Mouse (Mus musculus) small intestine, adult 2 months (tissue): Measurements from ENCODE around the gene Gpr18. TPM values are rescaled to one million over a fixed set of nuclear protein-coding genes. Genes with fewer than 3 reads are reported as not detected.

Source experiments
- H3K27ac ChIP-seq: fragments of 200-500 bp; 2 replicates; pipeline ENCODE4 v1.5.1; 2012; ENCODE audit warnings: low read depth, low read length, control low read depth, inconsistent platforms; ENCODE audit not compliant: insufficient read depth
- H3K27me3 ChIP-seq: fragments of 200-500 bp; 2 replicates; pipeline ENCODE4 v1.6.1; 2012; ENCODE audit warnings: mild to moderate bottlenecking, moderate library complexity, low read length, inconsistent platforms; ENCODE audit not compliant: control insufficient read depth, insufficient read depth
- H3K36me3 ChIP-seq: fragments of 200-500 bp; 2 replicates; pipeline ENCODE4 v1.6.1; 2012; ENCODE audit warnings: mild to moderate bottlenecking, low read length, control low read depth, inconsistent platforms; ENCODE audit not compliant: control insufficient read depth, insufficient read depth
- H3K4me1 ChIP-seq: fragments of 200-500 bp; 2 replicates; pipeline ENCODE4 v1.6.1; 2012; ENCODE audit warnings: low read length, inconsistent platforms, mixed read lengths; ENCODE audit not compliant: control insufficient read depth, insufficient read depth, insufficient read length
- H3K4me3 ChIP-seq: fragments of 200-500 bp; 2 replicates; pipeline ENCODE4 v1.5.1; 2012; ENCODE audit warnings: low read depth, mild to moderate bottlenecking, control low read depth, inconsistent platforms, low read length, moderate library complexity
- CTCF ChIP-seq: fragments of 200-500 bp; IDR thresholded peaks from 2 replicates; pipeline ENCODE4 v1.5.1; 2012; ENCODE audit warnings: low read depth, mild to moderate bottlenecking, control low read depth, inconsistent platforms, low read length, moderate library complexity, mixed read lengths; ENCODE audit not compliant: insufficient replicate concordance, insufficient read length; ENCODE audit errors: extremely low read depth
- POLR2A ChIP-seq: fragments of 200-500 bp; IDR thresholded peaks from 2 replicates; pipeline ENCODE4 v1.6.1; 2012; ENCODE audit warnings: low read depth, mild to moderate bottlenecking, control low read depth, inconsistent platforms, low read length, moderate library complexity
- WGBS: fragments of 180-500 bp; shearing (Covaris S2); methylation state at CpG from one replicate; pipeline ENCODE4 v1.1.7; 2018; 5-methylcytosine and 5-hydroxymethylcytosine counted together
- polyA plus RNA-seq: library from polyadenylated mRNA; depleted of rRNA; stranded (reverse); fragments of >200 nt; gene quantifications from 2 replicates; pipeline ENCODE4 v1.2.3, GENCODE M21; 2012

Gene Gpr18
- polyA plus RNA-seq, 1 experiment = 7.5 TPM

GRCm38 (mm10) chr14:121894511-121895135, 21.0 kb downstream of the Gpr18 start:
- TF ChIP-seq POLR2A = no peak
- TF ChIP-seq CTCF = no peak
- WGBS = 60% methylated on average over 5 of the region's 5 CpGs

GRCm38 (mm10) chr14:121893747-121894146, 21.8 kb downstream of the Gpr18 start:
- Histone ChIP-seq H3K27me3 (no peaks in the 10 kb centered on the region), H3K4me1 (peaks cover 14% of the 10 kb centered on the region; the same call in 1 of the 2 replicates), H3K36me3 (0 out of 2 replicates have a peak, but pooled peaks cover 2% of the 10 kb centered on the region), H3K4me3 (no peak overlapping the region), H3K27ac (no peak overlapping the region)
- TF ChIP-seq POLR2A (no peak), CTCF (no peak)
- 48% methylated on average over 6 of the region's 6 CpGs for WGBS

More at GRCm38 (mm10) chr14:121894511-121895135, 21.0 kb downstream of the Gpr18 start:
- Histone ChIP-seq H3K4me1 (peaks cover 14% of the 10 kb centered on the region; the same call in 1 of the 2 replicates), H3K4me3 (no peak overlapping the region), H3K36me3 (0 out of 2 replicates have a peak, but pooled peaks cover 2% of the 10 kb centered on the region), H3K27ac (peak overlapping the region; percentile 24; the same call in 1 of the 2 replicates), H3K27me3 (no peaks in the 10 kb centered on the region)

GRCm38 (mm10) chr14:121884150-121884797, 31.3 kb downstream of the Gpr18 start:
- no peaks in the 10 kb centered on the region for H3K27me3 ChIP-seq
- H3K27ac ChIP-seq = no peak overlapping the region
- no peak for TF ChIP-seq POLR2A
- TF ChIP-seq CTCF = no peak
- 24% methylated on average over 6 of the region's 6 CpGs for WGBS
- no peak overlapping the region for H3K4me3 ChIP-seq
- H3K4me1 ChIP-seq = peaks cover 22% of the 10 kb centered on the region
- H3K36me3 ChIP-seq = no peaks in the 10 kb centered on the region

- TF ChIP-seq POLR2A = no peak
- Histone ChIP-seq H3K36me3 (no peaks in the 10 kb centered on the region), H3K4me1 (peaks cover 22% of the 10 kb centered on the region), H3K27ac (no peak overlapping the region), H3K4me3 (no peak overlapping the region), H3K27me3 (no peaks in the 10 kb centered on the region)
- WGBS = 86% methylated on average over 7 of the region's 7 CpGs
These were observed 34.4 kb downstream of the Gpr18 start for GRCm38 (mm10) chr14:121881211-121881610.

GRCm38 (mm10) chr14:121879266-121879840, 36.2 kb downstream of the Gpr18 start:
- H3K4me3 ChIP-seq = peak overlapping the region; percentile 82
- H3K4me1 ChIP-seq = peaks cover 18% of the 10 kb centered on the region
- WGBS = 6% methylated on average over 16 of the region's 16 CpGs
- TF ChIP-seq POLR2A (no peak), CTCF (no peak)
- H3K27me3 ChIP-seq = no peaks in the 10 kb centered on the region
- peak overlapping the region; percentile 37; the same call in 1 of the 2 replicates for H3K27ac ChIP-seq
- H3K36me3 ChIP-seq = no peaks in the 10 kb centered on the region

GRCm38 (mm10) chr14:121878859-121879206, 36.7 kb downstream of the Gpr18 start:
- peaks cover 14% of the 10 kb centered on the region for H3K4me1 ChIP-seq
- no peaks in the 10 kb centered on the region for H3K27me3 ChIP-seq
- no peaks in the 10 kb centered on the region for H3K36me3 ChIP-seq
- peak overlapping the region; percentile 82 for H3K4me3 ChIP-seq
- WGBS = under 1% methylated on average over 27 of the region's 27 CpGs
- TF ChIP-seq POLR2A (no peak), CTCF (no peak)
- H3K27ac ChIP-seq = peak overlapping the region; percentile 37
